Comparison of ENCODE assay signal across 8 mouse cellular contexts in the genomic region with DNA sequence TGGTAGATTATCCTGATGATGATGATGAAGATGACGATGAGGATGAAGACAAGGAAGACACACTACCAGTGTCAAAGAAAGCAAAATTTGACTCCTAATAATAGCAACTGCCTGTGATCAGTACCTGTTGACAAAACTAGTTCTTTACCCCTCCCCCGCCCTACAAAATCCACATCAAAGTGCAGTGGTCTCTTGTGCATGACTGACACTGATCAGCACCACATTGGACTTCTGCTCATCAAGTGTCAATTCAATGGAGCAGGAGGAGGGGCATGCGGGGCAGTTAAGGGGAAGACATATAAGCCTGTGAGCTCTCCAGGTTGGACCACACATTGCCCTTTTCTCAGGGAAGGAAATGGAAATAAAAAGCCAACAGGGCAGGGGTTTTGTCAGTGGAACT. TPM values are rescaled to one million over a fixed set of nuclear protein-coding genes. Genes with fewer than 3 reads are reported as not detected.
DNase-seq lines count a peak whose midpoint lies in the region; ATAC-seq and TF ChIP-seq lines count a peak whose summit lies in the region.

No protein-coding gene starts in this region.

- H3K27me3 ChIP-seq in thymus, adult 2 months (ENCODE audit: control insufficient read depth, insufficient read depth, low read length): no peaks in the 10 kb centered on the region
- H3K27me3 ChIP-seq in intestine, embryonic 14.5 days (replicated peaks; ENCODE audit: control insufficient read depth, insufficient read depth, low read length): no peaks in the 10 kb centered on the region
- H3K27me3 ChIP-seq in neural tube, embryonic 15.5 days (replicated peaks): no peaks in the 10 kb centered on the region

- DNase-seq in cerebellum, postnatal 10 days: peak; percentile 26 to 42
- no peak for DNase-seq in cerebellum, postnatal 4 days (ENCODE audit: low spot score in 2 of 2)
- DNase-seq in thymus, adult 2 months: no peak
- no peak for DNase-seq in thymus, postnatal 36 days
- DNase-seq in intestine, embryonic 14.5 days (ENCODE audit: low spot score): no peak
- no peak for DNase-seq in urinary bladder, postnatal 10 days (ENCODE audit: low spot score)
- DNase-seq in left cerebral cortex, postnatal 36 days (ENCODE audit: low spot score in 2 of 2): no peak

- no peak for TF ChIP-seq POLR2A in thymus, adult 2 months (IDR thresholded peaks at IDR 0.05; ENCODE audit: control insufficient read depth, extremely low read depth, insufficient read depth, low read length, poor library complexity)

- no peak for ATAC-seq in intestine, embryonic 14.5 days (replicated peaks; ENCODE audit: low FRiP score, low TSS enrichment, low read depth)
- no peak for ATAC-seq in neural tube, embryonic 15.5 days (ENCODE audit: low FRiP score)

- TF ChIP-seq CTCF in thymus, adult 2 months (IDR thresholded peaks at IDR 0.05; ENCODE audit: borderline replicate concordance, control insufficient read depth, extremely low read depth, insufficient read depth, low read length, poor library complexity): no peak

- H3K9me3 ChIP-seq in intestine, embryonic 14.5 days (ENCODE audit: control insufficient read depth, low read length): no peaks in the 10 kb centered on the region
- H3K9me3 ChIP-seq in neural tube, embryonic 15.5 days (replicated peaks): peaks cover 3% of the 10 kb centered on the region

- H3K4me3 ChIP-seq in thymus, adult 2 months (ENCODE audit: control insufficient read depth, insufficient read depth, low read length): peak overlapping the region; percentile 84
- peak overlapping the region; percentile 32 for H3K4me3 ChIP-seq in intestine, embryonic 14.5 days (ENCODE audit: low read depth, low read length)
- peak overlapping the region; percentile 51 for H3K4me3 ChIP-seq in neural tube, embryonic 15.5 days (replicated peaks)

- no peak overlapping the region; the same call in 1 of the 2 replicates for H3K9ac ChIP-seq in intestine, embryonic 14.5 days (ENCODE audit: low read length)
- peak overlapping the region; percentile 59; the same call in 1 of the 2 replicates for H3K9ac ChIP-seq in neural tube, embryonic 15.5 days (replicated peaks)

- H3K27ac ChIP-seq in thymus, adult 2 months (ENCODE audit: control insufficient read depth, insufficient read depth, low read length): peak overlapping the region; percentile 60
- no peak overlapping the region for H3K27ac ChIP-seq in intestine, embryonic 14.5 days (ENCODE audit: low read depth)
- peak overlapping the region; percentile 95 for H3K27ac ChIP-seq in neural tube, embryonic 15.5 days (replicated peaks)

- H3K4me2 ChIP-seq in intestine, embryonic 14.5 days (ENCODE audit: low read length): peak overlapping the region; percentile 59
- H3K4me2 ChIP-seq in neural tube, embryonic 15.5 days: peak overlapping the region; percentile 70

- H3K36me3 ChIP-seq in thymus, adult 2 months (ENCODE audit: control insufficient read depth, insufficient read depth, low read length): no peaks in the 10 kb centered on the region
- no peaks in the 10 kb centered on the region for H3K36me3 ChIP-seq in intestine, embryonic 14.5 days (ENCODE audit: control insufficient read depth, insufficient read depth, low read length)
- no peaks in the 10 kb centered on the region for H3K36me3 ChIP-seq in neural tube, embryonic 15.5 days

- intact Hi-C loops in left cerebral cortex, postnatal 36 days (cut with DNase I): loop anchor here (2.0 kb wide), 1 partner anchor 140 kb away; no protein-coding TSS in a partner anchor

- peaks cover 10% of the 10 kb centered on the region for H3K4me1 ChIP-seq in thymus, adult 2 months (replicated peaks; ENCODE audit: control insufficient read depth, insufficient read depth, low read length)
- no peaks in the 10 kb centered on the region for H3K4me1 ChIP-seq in intestine, embryonic 14.5 days (replicated peaks; ENCODE audit: control insufficient read depth, insufficient read depth, low read length)
- no peaks in the 10 kb centered on the region for H3K4me1 ChIP-seq in neural tube, embryonic 15.5 days

- WGBS in thymus, adult 2 months: 31% methylated on average over 3 of the region's 3 CpGs
- WGBS in intestine, embryonic 14.5 days: 62% methylated on average over 3 of the region's 3 CpGs
- WGBS in neural tube, embryonic 15.5 days: 66% methylated on average over 3 of the region's 3 CpGs

RNA-seq across cellular contexts. Expression of a gene that starts 29.6 kb away (rescaled TPM):
- polyA plus RNA-seq in thymus, adult 2 months (2012; rRNA removed): 52.7 and 62.9 TPM in 2 replicates
- 21.8 and 22.2 TPM in 2 replicates for polyA plus RNA-seq in intestine, embryonic 14.5 days (2014; fragmentation: Nextera tagmentation; extraction: Ambion mirVana)
- polyA plus RNA-seq in neural tube, embryonic 15.5 days (2015; fragmentation: Nextera tagmentation; extraction: Ambion mirVana): 14.2 and 17.4 TPM in 2 replicates
- 10 to 100 TPM; 50.4 to 60.8 TPM for total RNA-seq in left cerebral cortex, postnatal 36 days (2021)

Comparison
In these comparisons a context has a peak if more than half of its experiments do, and no peak if none do; other contexts are left out.
1. DNase-seq: peak in cerebellum, postnatal 10 days (2 of 2); none in cerebellum, postnatal 4 days (0 of 2), thymus, adult 2 months (single experiment), thymus, postnatal 36 days (0 of 2), intestine, embryonic 14.5 days (single experiment), urinary bladder, postnatal 10 days (single experiment) and left cerebral cortex, postnatal 36 days (0 of 2).
2. H3K4me3 ChIP-seq: peak in every context shown above with its lines; median percentile 84 in thymus, adult 2 months; 51 in neural tube, embryonic 15.5 days; 32 in intestine, embryonic 14.5 days.